Mouse (Mus musculus) intestine, embryonic 15.5 days (tissue): ENCODE results near the gene Snrnp25. TPM values are rescaled to one million over a fixed set of nuclear protein-coding genes. Genes with fewer than 3 reads are reported as not detected.
A peak's percentile ranks its signal among the peaks of the same experiment; 100 is the strongest.

ENCODE experiments used
- ATAC-seq: fragments of 200-750 bp; cut with Nextera tagmentation; 2 replicates; pipeline ENCODE4 v1.8.0; 2017; ENCODE audit warnings: moderate TSS enrichment, moderate library complexity
- H3K27ac ChIP-seq: fragments of 300-500 bp; sonication (generic); 2 replicates; pipeline ENCODE4 v1.5.1; 2015; ENCODE audit warnings: mild to moderate bottlenecking, inconsistent platforms
- H3K27me3 ChIP-seq: fragments of 300-500 bp; sonication (generic); replicated peaks from 2 replicates; pipeline ENCODE4 v1.6.1; 2015; ENCODE audit warnings: inconsistent platforms
- H3K36me3 ChIP-seq: fragments of 300-500 bp; sonication (generic); 2 replicates; pipeline ENCODE4 v1.6.1; 2015; ENCODE audit warnings: inconsistent platforms
- H3K4me1 ChIP-seq: fragments of 300-500 bp; sonication (generic); replicated peaks from 2 replicates; pipeline ENCODE4 v1.6.1; 2015; ENCODE audit warnings: inconsistent platforms
- H3K4me2 ChIP-seq: fragments of 300-500 bp; sonication (generic); replicated peaks from 2 replicates; pipeline ENCODE4 v1.6.1; 2015; ENCODE audit warnings: mild to moderate bottlenecking, inconsistent platforms
- H3K4me3 ChIP-seq: fragments of 300-500 bp; sonication (generic); replicated peaks from 2 replicates; pipeline ENCODE4 v1.5.1; 2015; ENCODE audit warnings: inconsistent platforms
- H3K9ac ChIP-seq: fragments of 300-500 bp; sonication (generic); 2 replicates; pipeline ENCODE4 v1.6.1; 2015; ENCODE audit warnings: inconsistent platforms
- H3K9me3 ChIP-seq: fragments of 300-500 bp; sonication (generic); 2 replicates; pipeline ENCODE4 v1.6.1; 2016; ENCODE audit warnings: inconsistent platforms
- WGBS: fragments of 180-500 bp; shearing (Covaris S2); methylation state at CpG from one replicate; pipeline ENCODE4 v1.1.7; 2015; 5-methylcytosine and 5-hydroxymethylcytosine counted together
- polyA plus RNA-seq: library from polyadenylated mRNA; unstranded; fragments of >200 nt; fragmentation: Nextera tagmentation; extraction: Ambion mirVana; gene quantifications from 2 replicates; pipeline ENCODE4 v1.2.1, GENCODE M21; 2015

The Snrnp25 gene
- 45.1 and 49.1 TPM in 2 replicates for polyA plus RNA-seq

DNA sequence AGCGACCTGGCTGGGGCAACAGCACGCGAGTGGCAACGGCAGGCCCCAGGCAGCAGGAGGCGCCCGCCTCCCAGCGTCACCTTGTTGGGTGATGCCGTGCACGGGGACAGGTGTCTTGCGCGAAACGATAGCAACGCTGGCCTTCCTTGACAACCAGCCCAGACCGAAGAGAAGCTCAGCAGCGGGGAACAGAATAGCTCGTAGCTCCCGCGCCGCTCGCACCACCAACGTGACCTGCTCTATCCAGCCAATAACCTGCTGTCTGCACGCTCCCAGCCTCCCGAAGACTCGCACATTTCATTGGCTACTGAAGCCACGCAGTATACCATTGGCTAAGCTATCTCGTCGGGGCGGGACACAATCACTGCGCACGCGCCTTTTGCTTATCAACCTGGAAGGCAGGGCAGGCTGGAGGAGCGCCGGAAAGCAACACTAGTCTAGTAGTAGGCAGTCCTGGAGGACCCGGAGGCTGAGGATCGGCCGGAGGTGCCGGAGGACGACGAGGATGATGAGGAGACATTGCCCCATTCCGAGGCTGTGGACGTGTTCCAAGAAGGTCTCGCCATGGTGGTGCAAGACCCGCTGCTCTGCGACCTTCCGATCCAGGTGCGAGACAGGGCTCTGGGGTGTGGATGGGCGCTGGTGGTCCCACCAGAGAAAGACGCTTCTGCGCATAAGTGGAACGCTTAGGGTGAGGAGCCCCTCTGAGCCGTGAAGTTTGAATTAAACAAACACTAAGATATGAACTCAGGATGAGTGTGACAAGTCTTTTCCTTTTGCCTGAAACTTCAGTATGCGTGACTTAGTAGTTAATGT is at the start of gene Snrnp25:
Gene Snrnp25 (plus strand): TSS at position 358 of the 816 bp plus-strand sequence.
- WGBS = under 1% methylated on average over 52 of the region's 52 CpGs
- Histone ChIP-seq H3K9me3 (no peaks in the 10 kb centered on the region), H3K4me2 (peak within 1 kb of the TSS; percentile 85), H3K4me1 (peaks cover 11% of the 10 kb centered on the region), H3K36me3 (peaks cover 20% of the 10 kb centered on the region), H3K27me3 (no peaks in the 10 kb centered on the region), H3K9ac (peak within 1 kb of the TSS; percentile 83), H3K4me3 (peak within 1 kb of the TSS; percentile 67), H3K27ac (peak within 1 kb of the TSS; percentile 64; the same call in 1 of the 2 replicates)
- ATAC-seq = peak; percentile 100

DNA sequence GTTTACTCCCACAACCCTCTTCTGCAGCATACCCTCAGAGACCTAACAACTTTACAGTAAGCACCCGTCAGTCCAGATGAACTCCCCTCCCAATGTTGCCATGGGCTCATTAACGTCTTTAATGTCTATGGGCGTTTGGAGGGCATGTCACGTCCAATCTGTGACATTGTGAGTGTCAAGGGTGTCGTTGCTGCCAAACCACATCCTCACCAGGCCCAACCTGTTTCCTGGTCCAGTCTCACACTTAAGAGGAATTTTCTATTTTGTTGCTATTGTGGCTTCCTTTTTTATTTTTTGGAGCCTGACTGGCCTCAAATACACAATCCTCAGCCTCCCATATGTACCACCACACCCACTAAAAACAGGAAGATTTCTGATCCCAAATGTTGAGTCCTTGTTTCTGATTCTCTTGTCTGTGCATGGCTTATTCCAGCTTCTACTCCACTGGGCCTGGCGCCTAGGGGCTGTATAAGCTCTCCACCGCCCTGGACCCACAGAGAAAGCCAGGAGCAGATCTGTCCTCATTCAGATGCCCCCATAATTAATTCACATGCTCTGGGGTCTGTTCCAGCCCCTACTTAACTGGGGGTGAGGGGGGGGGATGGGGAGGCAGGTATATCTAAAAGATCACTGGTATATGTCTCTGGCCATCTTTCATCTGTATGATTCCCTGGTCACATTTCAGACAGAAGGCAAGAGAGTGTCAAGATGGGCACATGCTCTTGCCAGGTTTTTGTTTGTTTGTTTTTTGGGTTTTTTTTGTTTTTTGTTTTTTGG is 48.2 kb upstream of the Snrnp25 start:
- 92% methylated on average over 7 of the region's 7 CpGs for WGBS
- 0 out of 2 replicates have a peak, but pooled peaks cover 3% of the 10 kb centered on the region for H3K27me3 ChIP-seq
- no peak overlapping the region for H3K27ac ChIP-seq
- no peaks in the 10 kb centered on the region for H3K36me3 ChIP-seq
- H3K9ac ChIP-seq = no peak overlapping the region
- H3K4me3 ChIP-seq = no peak overlapping the region
- peaks cover 5% of the 10 kb centered on the region for H3K4me1 ChIP-seq
- no peak overlapping the region for H3K4me2 ChIP-seq
- no peaks in the 10 kb centered on the region for H3K9me3 ChIP-seq
- ATAC-seq = no peak

DNA sequence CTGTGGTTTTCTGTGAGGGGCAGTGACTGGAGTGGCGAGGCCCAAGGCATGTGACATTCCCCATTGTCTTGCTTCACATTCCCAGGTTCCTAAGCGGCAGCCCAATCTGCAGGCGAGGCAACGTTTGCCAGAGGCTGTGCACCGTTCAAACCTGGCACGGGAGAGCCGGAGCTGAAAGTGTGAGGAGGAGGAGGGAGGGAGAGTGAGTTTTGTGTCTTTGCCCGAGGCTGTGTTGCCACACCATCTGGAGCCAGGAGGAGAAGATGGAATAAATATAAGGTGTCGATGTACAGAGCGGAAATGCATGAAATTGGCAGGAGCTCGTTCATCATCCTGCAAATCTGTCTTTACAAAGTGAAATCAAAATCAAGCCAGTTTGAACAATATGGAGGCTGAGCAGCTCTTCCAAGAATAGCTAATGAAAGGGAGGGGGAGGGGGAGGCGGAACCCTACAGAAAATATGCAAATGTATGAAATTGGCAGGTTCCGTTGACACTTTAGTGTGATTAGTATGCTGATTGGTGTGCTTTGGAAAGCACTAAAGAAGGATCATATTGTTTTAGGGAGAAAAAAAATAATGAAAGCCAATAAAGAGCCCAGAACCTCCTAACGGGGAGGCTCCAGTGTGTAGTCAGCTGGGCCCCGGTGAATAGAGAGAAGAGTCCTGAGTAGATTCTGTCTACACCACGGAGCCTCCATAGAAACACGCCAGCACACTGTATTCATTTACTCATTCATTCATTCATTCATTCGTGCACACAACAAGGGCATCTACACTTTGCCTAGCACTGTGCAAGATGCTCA is 47.2 kb upstream of the Snrnp25 start:
- Histone ChIP-seq H3K4me2 (no peak overlapping the region), H3K9me3 (no peaks in the 10 kb centered on the region), H3K9ac (no peak overlapping the region), H3K4me1 (peaks cover 7% of the 10 kb centered on the region), H3K36me3 (no peaks in the 10 kb centered on the region), H3K4me3 (no peak overlapping the region), H3K27me3 (0 out of 2 replicates have a peak, but pooled peaks cover 3% of the 10 kb centered on the region), H3K27ac (no peak overlapping the region)
- 69% methylated on average over 18 of the region's 18 CpGs for WGBS
- ATAC-seq = no peak

DNA sequence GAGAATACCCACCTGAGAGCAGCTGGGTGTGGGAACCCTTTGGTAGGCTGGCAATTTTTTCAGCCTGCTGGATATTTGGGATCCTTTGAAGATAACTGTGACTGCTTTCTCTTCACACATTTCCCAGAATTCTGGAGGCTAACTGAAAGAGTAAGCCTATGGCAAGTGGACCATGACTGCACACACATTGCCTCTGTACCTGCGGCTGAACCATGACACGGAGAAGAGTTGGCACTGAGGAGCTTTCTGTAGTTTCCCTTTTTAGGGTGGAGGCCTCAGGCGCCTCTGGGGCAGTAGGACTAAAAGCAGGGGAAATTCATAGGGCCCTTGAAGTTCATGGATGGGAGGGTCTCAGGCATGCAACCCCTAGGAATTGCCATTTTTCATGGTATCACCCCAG is 46.0 kb upstream of the Snrnp25 start:
- H3K27ac ChIP-seq = no peak overlapping the region
- no peak for ATAC-seq
- no peaks in the 10 kb centered on the region for H3K9me3 ChIP-seq
- H3K4me3 ChIP-seq = no peak overlapping the region
- H3K4me1 ChIP-seq = peaks cover 7% of the 10 kb centered on the region
- WGBS = 84% methylated on average over 3 of the region's 3 CpGs
- H3K4me2 ChIP-seq = no peak overlapping the region
- H3K9ac ChIP-seq = no peak overlapping the region
- H3K36me3 ChIP-seq = no peaks in the 10 kb centered on the region
- 0 out of 2 replicates have a peak, but pooled peaks cover 3% of the 10 kb centered on the region for H3K27me3 ChIP-seq

DNA sequence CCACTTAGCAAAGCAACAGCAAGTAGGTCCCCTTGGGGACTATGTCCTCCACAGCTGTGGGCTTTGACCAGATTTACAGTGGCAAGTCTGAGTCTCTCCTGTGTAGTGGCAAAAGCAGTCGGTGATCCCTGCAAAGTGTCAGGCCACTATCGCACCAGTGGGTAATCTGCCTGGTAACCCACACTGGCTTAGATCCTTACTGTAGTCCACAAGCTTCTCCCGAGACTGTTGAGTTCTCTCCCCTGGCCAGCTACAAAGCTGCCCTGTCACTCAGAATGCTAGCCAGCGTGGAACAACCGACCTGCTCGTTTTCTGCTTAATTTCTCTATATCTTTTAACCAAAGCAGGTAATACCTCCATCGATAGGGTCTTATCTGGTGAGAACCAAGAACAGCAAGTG is 44.9 kb upstream of the Snrnp25 start:
- H3K27ac ChIP-seq = no peak overlapping the region
- H3K9ac ChIP-seq = no peak overlapping the region
- H3K36me3 ChIP-seq = no peaks in the 10 kb centered on the region
- H3K27me3 ChIP-seq = 0 out of 2 replicates have a peak, but pooled peaks cover 3% of the 10 kb centered on the region
- no peak for ATAC-seq
- H3K4me3 ChIP-seq = no peak overlapping the region
- no peaks in the 10 kb centered on the region for H3K9me3 ChIP-seq
- no peak overlapping the region for H3K4me2 ChIP-seq
- whole genome bisulfite sequencing = 77% methylated on average over 7 of the region's 7 CpGs
- peaks cover 7% of the 10 kb centered on the region for H3K4me1 ChIP-seq

DNA sequence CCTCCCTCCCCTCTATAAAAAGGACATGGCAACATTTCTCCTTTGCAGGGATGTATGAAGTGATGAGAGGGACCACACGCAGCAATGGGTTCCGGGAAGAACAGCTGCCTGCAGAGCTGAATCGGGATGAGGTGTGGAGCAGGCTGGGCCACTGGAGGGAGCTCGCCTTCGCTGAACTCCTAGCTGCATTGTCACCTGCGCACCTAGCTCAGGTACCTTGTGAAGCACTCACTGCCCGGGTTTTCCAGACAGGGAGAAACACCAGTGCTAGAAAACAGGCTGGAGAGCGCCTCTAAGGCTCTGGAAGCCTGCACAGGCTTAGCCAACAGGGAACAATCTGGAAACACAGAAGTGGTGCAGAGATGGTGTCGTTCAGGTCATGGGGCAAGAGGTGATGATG is 43.7 kb upstream of the Snrnp25 start:
- H3K4me1 ChIP-seq = peaks cover 7% of the 10 kb centered on the region
- H3K9me3 ChIP-seq = no peaks in the 10 kb centered on the region
- no peak overlapping the region for H3K4me3 ChIP-seq
- peak; percentile 62 for ATAC-seq
- WGBS = 9% methylated on average over 9 of the region's 9 CpGs
- 0 out of 2 replicates have a peak, but pooled peaks cover 3% of the 10 kb centered on the region for H3K27me3 ChIP-seq
- H3K36me3 ChIP-seq = no peaks in the 10 kb centered on the region
- peak overlapping the region; percentile 66 for H3K4me2 ChIP-seq
- H3K27ac ChIP-seq = no peak overlapping the region
- H3K9ac ChIP-seq = no peak overlapping the region

DNA sequence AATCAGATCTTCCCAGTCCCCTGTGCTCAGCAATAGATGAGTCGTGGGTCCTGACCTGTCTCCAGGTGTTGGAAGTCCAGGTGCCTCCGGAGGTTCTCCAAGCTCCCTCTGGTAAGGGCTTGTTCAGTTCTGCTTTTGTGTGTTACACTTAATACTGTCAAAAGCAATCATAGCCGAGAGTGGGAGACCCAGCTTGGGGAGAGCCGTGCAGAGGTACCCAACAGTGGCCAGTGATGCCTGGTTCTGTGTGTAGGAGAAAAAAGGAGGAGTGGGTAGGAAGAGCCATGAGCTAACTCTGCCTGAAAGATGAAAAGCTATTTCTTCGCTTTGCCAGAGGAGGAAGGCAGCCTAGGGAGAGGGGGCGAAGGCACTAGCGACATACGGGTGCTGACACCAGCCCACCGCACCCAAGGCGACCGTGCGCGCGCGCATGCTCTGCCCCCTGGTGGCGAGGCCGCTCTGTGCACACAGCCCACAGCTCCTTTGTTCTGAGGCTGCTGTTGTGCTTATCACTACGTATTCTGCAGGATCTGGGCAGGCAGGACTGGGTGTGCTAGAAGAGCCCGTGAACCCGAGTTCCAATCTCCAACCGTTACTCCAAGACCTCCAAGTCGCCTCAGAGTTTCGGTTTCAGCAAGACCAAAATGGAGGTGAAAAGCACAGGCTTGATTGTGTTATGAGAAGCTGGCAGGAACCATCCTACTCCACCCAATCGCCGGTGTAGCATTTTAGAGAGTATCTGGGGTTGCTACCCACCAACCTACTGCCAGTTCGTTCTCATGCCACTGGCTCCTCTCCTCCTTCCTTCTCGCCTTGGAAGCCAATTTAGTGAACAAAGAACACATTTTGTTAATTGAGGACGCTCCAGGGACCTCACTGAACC is 43.1 kb upstream of the Snrnp25 start:
- Histone ChIP-seq H3K27ac (no peak overlapping the region), H3K9me3 (no peaks in the 10 kb centered on the region), H3K4me1 (peaks cover 7% of the 10 kb centered on the region), H3K9ac (no peak overlapping the region), H3K4me3 (peak overlapping the region; percentile 21), H3K4me2 (peak overlapping the region; percentile 66), H3K36me3 (no peaks in the 10 kb centered on the region), H3K27me3 (0 out of 2 replicates have a peak, but pooled peaks cover 3% of the 10 kb centered on the region)
- WGBS = 14% methylated on average over 28 of the region's 28 CpGs
- ATAC-seq = peak; percentile 91

DNA sequence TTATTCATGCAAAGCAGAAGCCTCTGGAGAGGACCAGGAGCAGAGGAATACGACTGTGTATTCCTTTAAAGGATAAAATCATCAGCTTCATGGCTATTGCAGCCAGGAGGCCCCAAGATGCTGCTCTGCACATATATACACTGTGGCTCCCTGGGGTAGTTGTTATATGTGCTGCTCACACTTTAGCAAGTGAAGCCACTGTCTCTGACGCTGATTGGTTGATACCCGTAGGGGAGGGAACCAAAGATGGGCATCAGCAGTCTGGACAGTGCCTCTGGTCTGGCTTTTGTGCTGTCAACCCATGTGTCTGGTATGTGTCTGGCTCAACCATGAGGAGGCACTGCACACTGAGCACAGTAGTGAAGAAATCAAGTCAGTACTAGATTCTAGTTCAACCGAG is 38.5 kb upstream of the Snrnp25 start:
- Histone ChIP-seq H3K4me3 (no peak overlapping the region), H3K9ac (no peak overlapping the region), H3K4me1 (peaks cover 5% of the 10 kb centered on the region), H3K27ac (no peak overlapping the region), H3K27me3 (no peaks in the 10 kb centered on the region), H3K36me3 (no peaks in the 10 kb centered on the region), H3K4me2 (no peak overlapping the region), H3K9me3 (no peaks in the 10 kb centered on the region)
- ATAC-seq = peak; percentile 50; the same call in 1 of the 2 replicates
- WGBS = 55% methylated on average over 4 of the region's 4 CpGs

DNA sequence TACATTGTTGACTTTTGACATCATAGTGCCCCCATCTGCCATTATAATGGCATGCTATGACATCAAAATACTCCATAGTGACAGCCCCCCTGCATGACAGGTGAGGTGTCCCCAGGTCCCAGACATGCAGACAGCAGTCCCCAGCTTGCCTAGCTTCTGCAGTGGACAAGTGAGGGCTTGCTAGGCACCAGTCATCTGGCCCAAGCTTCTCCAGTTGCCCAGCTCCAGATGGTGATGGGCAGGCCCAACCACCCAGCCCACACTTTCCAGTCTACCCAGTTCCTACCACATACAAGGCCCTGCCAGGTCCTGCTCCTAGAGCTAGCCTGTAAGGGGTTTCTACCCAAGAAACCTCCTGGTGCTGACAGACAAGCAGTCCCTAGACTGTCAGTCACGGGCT is 26.7 kb upstream of the Snrnp25 start:
- 79% methylated on average over 1 of the region's 1 CpGs for WGBS
- no peak overlapping the region for H3K4me2 ChIP-seq
- no peak for ATAC-seq
- no peaks in the 10 kb centered on the region for H3K9me3 ChIP-seq
- no peak overlapping the region for H3K4me3 ChIP-seq
- H3K27ac ChIP-seq = no peak overlapping the region
- no peaks in the 10 kb centered on the region for H3K27me3 ChIP-seq
- no peak overlapping the region for H3K9ac ChIP-seq
- no peaks in the 10 kb centered on the region for H3K4me1 ChIP-seq
- H3K36me3 ChIP-seq = no peaks in the 10 kb centered on the region

DNA sequence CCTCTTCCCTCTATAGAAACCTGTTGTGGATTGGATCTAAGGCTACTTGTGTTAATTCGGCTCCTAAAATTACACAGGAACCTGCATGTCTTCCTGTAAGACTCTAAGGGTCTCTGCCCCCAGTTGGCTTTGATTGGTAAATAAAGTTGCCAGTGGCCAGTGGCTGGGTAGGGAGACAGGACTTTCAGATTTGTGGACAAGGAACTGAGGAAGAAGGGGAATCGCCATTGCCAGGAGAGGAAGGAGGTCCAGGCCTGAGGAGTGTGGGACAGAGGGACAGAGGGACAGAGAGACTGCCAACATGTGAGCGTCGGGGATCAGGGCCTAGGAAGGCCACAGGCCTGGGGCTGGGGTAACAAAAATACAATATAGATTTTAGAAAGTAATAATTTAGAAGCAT is 24.0 kb upstream of the Snrnp25 start:
- no peak overlapping the region for H3K9ac ChIP-seq
- no peaks in the 10 kb centered on the region for H3K27me3 ChIP-seq
- no peak overlapping the region for H3K27ac ChIP-seq
- H3K4me1 ChIP-seq = no peaks in the 10 kb centered on the region
- no peaks in the 10 kb centered on the region for H3K9me3 ChIP-seq
- ATAC-seq = no peak
- no peaks in the 10 kb centered on the region for H3K36me3 ChIP-seq
- 80% methylated on average over 4 of the region's 4 CpGs for WGBS
- no peak overlapping the region for H3K4me2 ChIP-seq
- H3K4me3 ChIP-seq = no peak overlapping the region
